Comparison of ENCODE assay signal across 8 mouse cellular contexts in genomic region chr1:60565270-60565920, GRCm38 (mm10). TPM values are rescaled to one million over a fixed set of nuclear protein-coding genes. Genes with fewer than 3 reads are reported as not detected.
DNase-seq lines count a peak whose midpoint lies in the region; ATAC-seq and TF ChIP-seq lines count a peak whose summit lies in the region.

No protein-coding gene starts in this region.

- intact Hi-C loops in left cerebral cortex, adult 2 months (cut with DNase I), result loop anchor here (5.0 kb wide), 3 partner anchors 92 to 257 kb away; partner anchors contain the start of gene Abi2
- intact Hi-C loops in left cerebral cortex, postnatal 10 days (cut with DNase I), result loop anchor here (5.0 to 10.0 kb wide), 2 partner anchors 259 to 282 kb away; no protein-coding TSS in a partner anchor

- no peaks in the 10 kb centered on the region for H3K9me3 ChIP-seq in forebrain, embryonic 16.5 days (ENCODE audit: control insufficient read depth, low read length)
- no peaks in the 10 kb centered on the region for H3K9me3 ChIP-seq in liver, embryonic 12.5 days (replicated peaks)

- H3K4me3 ChIP-seq in left cerebral cortex, adult 2 months, result peak overlapping the region; percentile 100
- peak overlapping the region; percentile 62 for H3K4me3 ChIP-seq in forebrain, embryonic 16.5 days (replicated peaks; ENCODE audit: low read length)
- H3K4me3 ChIP-seq in liver, embryonic 12.5 days, result peak overlapping the region; percentile 70

- peak overlapping the region; percentile 97 for H3K4me2 ChIP-seq in forebrain, embryonic 16.5 days (ENCODE audit: low read length)
- H3K4me2 ChIP-seq in liver, embryonic 12.5 days, result peak overlapping the region; percentile 88

- ATAC-seq in forebrain, embryonic 16.5 days, result no peak
- no peak for ATAC-seq in liver, embryonic 12.5 days

- peak in 1 of 2 experiments; percentile 17 for DNase-seq in left cerebral cortex, adult 2 months (ENCODE audit: extremely low spot score in 1 of 2, low spot score in 2 of 2)
- DNase-seq in left cerebral cortex, postnatal 10 days (ENCODE audit: extremely low spot score in 1 of 2, low spot score in 2 of 2), result no peak
- DNase-seq in cerebellum, adult 11-12 months, result peak; percentile 12
- peak; percentile 76 for DNase-seq in induced T-regulatory cell, adult 2 months (ENCODE audit: low read depth)
- peak; percentile 21 to 29 for DNase-seq in natural killer cell, adult 2 months (ENCODE audit: low spot score in 2 of 2)
- DNase-seq in ovary, postnatal 36 days (ENCODE audit: low spot score), result no peak

- peaks cover 6% of the 10 kb centered on the region for H3K4me1 ChIP-seq in forebrain, embryonic 16.5 days (replicated peaks; ENCODE audit: control insufficient read depth, insufficient read depth, low read length)
- peaks cover 30% of the 10 kb centered on the region for H3K4me1 ChIP-seq in liver, embryonic 12.5 days

- WGBS in forebrain, embryonic 16.5 days, result 2% methylated on average over 13 of the region's 13 CpGs
- WGBS in liver, embryonic 12.5 days (ENCODE audit: insufficient replicate concordance), result 5% methylated on average over 13 of the region's 13 CpGs

- peak overlapping the region; percentile 87 for H3K9ac ChIP-seq in forebrain, embryonic 16.5 days (replicated peaks; ENCODE audit: low read depth, low read length)
- peak overlapping the region; percentile 74 for H3K9ac ChIP-seq in liver, embryonic 12.5 days

- peak; percentile 55 for TF ChIP-seq CTCF in left cerebral cortex, adult 2 months (IDR thresholded peaks at IDR 0.05)

- H3K36me3 ChIP-seq in forebrain, embryonic 16.5 days (ENCODE audit: control insufficient read depth, insufficient read depth), result peaks cover 7% of the 10 kb centered on the region; the same call in 1 of the 2 replicates
- peaks cover 19% of the 10 kb centered on the region for H3K36me3 ChIP-seq in liver, embryonic 12.5 days

- no peaks in the 10 kb centered on the region for H3K27me3 ChIP-seq in forebrain, embryonic 16.5 days (replicated peaks; ENCODE audit: control insufficient read depth, insufficient read depth, low read length)
- peaks cover 32% of the 10 kb centered on the region for H3K27me3 ChIP-seq in liver, embryonic 12.5 days (replicated peaks)

- H3K27ac ChIP-seq in left cerebral cortex, adult 2 months, result peak overlapping the region; percentile 93; the same call in 1 of the 2 replicates
- H3K27ac ChIP-seq in forebrain, embryonic 16.5 days (ENCODE audit: low read length), result peak overlapping the region; percentile 95
- peak overlapping the region; percentile 77; the same call in 1 of the 2 replicates for H3K27ac ChIP-seq in liver, embryonic 12.5 days

RNA-seq across cellular contexts. Expression of gene Raph1, which starts 1.5 kb away (rescaled TPM):
- total RNA-seq in left cerebral cortex, adult 2 months (2021), result 10 to 100 TPM; 84.4 to 88.8 TPM
- total RNA-seq in left cerebral cortex, postnatal 10 days (2021), result 100 to 1,000 TPM; 107 to 109 TPM
- 18.9 and 21.8 TPM in 2 replicates for polyA plus RNA-seq in forebrain, embryonic 16.5 days (2015; fragmentation: Nextera tagmentation; extraction: Ambion mirVana)
- 50.7 and 51.3 TPM in 2 replicates for polyA plus RNA-seq in liver, embryonic 12.5 days (2016; fragmentation: Nextera tagmentation; extraction: Ambion mirVana)

Comparison
In these comparisons a context has a peak if more than half of its experiments do, and no peak if none do; other contexts are left out.
1. DNase-seq: peak in cerebellum, adult 11-12 months (single experiment), induced T-regulatory cell, adult 2 months (single experiment) and natural killer cell, adult 2 months (2 of 2); none in left cerebral cortex, postnatal 10 days (0 of 2) and ovary, postnatal 36 days (single experiment).
2. Peak in every context shown above with its lines, with median percentiles within 50 percentile points of each other: H3K27ac ChIP-seq and H3K4me3 ChIP-seq.